Mouse (Mus musculus) testis, adult 2 months (tissue): Measurements from ENCODE around the gene Cpt1c. TPM values are rescaled to one million over a fixed set of nuclear protein-coding genes. Genes with fewer than 3 reads are reported as not detected.
A peak's percentile ranks its signal among the peaks of the same experiment; 100 is the strongest.

ENCODE experiments used
- H3K27ac ChIP-seq: fragments of 200-500 bp; 2 replicates; pipeline ENCODE4 v1.5.1; 2012; ENCODE audit warnings: low read depth, low read length; ENCODE audit not compliant: control insufficient read depth, insufficient read depth
- H3K27me3 ChIP-seq: fragments of 200-500 bp; 2 replicates; pipeline ENCODE4 v1.6.1; 2012; ENCODE audit warnings: mild to moderate bottlenecking, low read length, moderate library complexity; ENCODE audit not compliant: control insufficient read depth, insufficient read depth
- H3K36me3 ChIP-seq: fragments of 200-500 bp; 2 replicates; pipeline ENCODE4 v1.6.1; 2012; ENCODE audit warnings: mild to moderate bottlenecking, low read length; ENCODE audit not compliant: control insufficient read depth, insufficient read depth
- H3K4me1 ChIP-seq: fragments of 200-500 bp; 2 replicates; pipeline ENCODE4 v1.6.1; 2012; ENCODE audit warnings: low read length; ENCODE audit not compliant: control insufficient read depth, insufficient read depth
- H3K4me3 ChIP-seq: fragments of 200-500 bp; 2 replicates; pipeline ENCODE4 v1.5.1; 2012; ENCODE audit warnings: low read depth, mild to moderate bottlenecking, low read length, moderate library complexity, mixed read lengths; ENCODE audit not compliant: control insufficient read depth
- CTCF ChIP-seq: fragments of 200-500 bp; IDR thresholded peaks from 2 replicates; pipeline ENCODE4 v1.5.1; 2012; ENCODE audit warnings: low read depth, mild to moderate bottlenecking, inconsistent platforms, low read length, moderate library complexity; ENCODE audit not compliant: control insufficient read depth, insufficient read depth, insufficient replicate concordance
- POLR2A ChIP-seq: fragments of 200-500 bp; IDR thresholded peaks from 2 replicates; pipeline ENCODE4 v1.6.1; 2012; ENCODE audit warnings: low read depth, mild to moderate bottlenecking, inconsistent platforms, low read length, moderate library complexity; ENCODE audit not compliant: control insufficient read depth
- polyA plus RNA-seq: library from polyadenylated mRNA; depleted of rRNA; stranded (reverse); fragments of >200 nt; gene quantifications from 2 replicates; pipeline ENCODE4 v1.2.3, GENCODE M21; 2012

Gene Cpt1c
- polyA plus RNA-seq, 1 experiment, result 137 TPM

- Histone ChIP-seq H3K4me1 (peaks cover 32% of the 10 kb centered on the region), H3K36me3 (no peaks in the 10 kb centered on the region; the same call in 1 of the 2 replicates), H3K27me3 (no peaks in the 10 kb centered on the region), H3K4me3 (peak overlapping the region; percentile 82), H3K27ac (peak overlapping the region; percentile 68)
- TF ChIP-seq CTCF (peak; percentile 6; the same call in 1 of the 2 replicates), POLR2A (peak; percentile 42; the same call in 1 of the 2 replicates)
Observed at GRCm38 (mm10) chr7:44970231-44970691, 4.4 kb downstream of the Cpt1c start.

- H3K27me3 ChIP-seq, result no peaks in the 10 kb centered on the region
- H3K4me3 ChIP-seq, result no peak overlapping the region
- H3K27ac ChIP-seq, result no peak overlapping the region
- no peaks in the 10 kb centered on the region; the same call in 1 of the 2 replicates for H3K36me3 ChIP-seq
- no peak for TF ChIP-seq CTCF
- no peak for TF ChIP-seq POLR2A
- H3K4me1 ChIP-seq, result peaks cover 14% of the 10 kb centered on the region
Observed at GRCm38 (mm10) chr7:44966638-44967037, 8.0 kb downstream of the Cpt1c start.

- no peaks in the 10 kb centered on the region for H3K27me3 ChIP-seq
- H3K27ac ChIP-seq, result no peak overlapping the region
- TF ChIP-seq POLR2A (no peak), CTCF (no peak)
- H3K4me1 ChIP-seq, result peaks cover 9% of the 10 kb centered on the region
- H3K36me3 ChIP-seq, result no peaks in the 10 kb centered on the region; the same call in 1 of the 2 replicates
- H3K4me3 ChIP-seq, result no peak overlapping the region
Observed at GRCm38 (mm10) chr7:44965975-44966374, 8.7 kb downstream of the Cpt1c start.

GRCm38 (mm10) chr7:44964990-44965389, 9.7 kb downstream of the Cpt1c start:
- Histone ChIP-seq H3K36me3 (no peaks in the 10 kb centered on the region; the same call in 1 of the 2 replicates), H3K27ac (no peak overlapping the region), H3K27me3 (no peaks in the 10 kb centered on the region), H3K4me1 (no peaks in the 10 kb centered on the region; the same call in 1 of the 2 replicates), H3K4me3 (no peak overlapping the region)
- TF ChIP-seq POLR2A (no peak), CTCF (no peak)

- H3K36me3 ChIP-seq, result no peaks in the 10 kb centered on the region; the same call in 1 of the 2 replicates
- H3K4me3 ChIP-seq, result no peak overlapping the region
- H3K27me3 ChIP-seq, result no peaks in the 10 kb centered on the region
- no peak for TF ChIP-seq POLR2A
- no peak for TF ChIP-seq CTCF
- H3K4me1 ChIP-seq, result no peaks in the 10 kb centered on the region
- no peak overlapping the region for H3K27ac ChIP-seq
Observed at GRCm38 (mm10) chr7:44962831-44963230, 11.8 kb downstream of the Cpt1c start.

DNA sequence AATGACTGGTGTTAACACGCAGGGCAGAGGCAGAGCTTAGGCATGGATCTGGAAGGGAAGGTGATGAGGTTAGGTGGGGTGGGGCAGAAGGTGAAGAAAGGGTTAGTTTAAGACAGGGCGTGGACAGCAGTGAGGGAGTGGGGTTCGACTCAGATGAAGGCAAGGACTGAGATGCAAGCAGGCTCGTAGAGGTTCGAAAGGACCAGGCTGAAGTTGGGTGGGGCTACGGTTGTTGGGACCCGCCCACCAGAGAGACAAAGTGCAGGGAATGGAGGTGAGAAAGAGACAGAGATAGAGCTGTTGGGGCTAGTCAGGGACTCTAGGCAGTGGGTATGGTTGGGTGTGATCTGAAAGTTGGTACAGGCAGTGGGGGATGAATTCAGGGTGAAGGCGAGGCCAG, 12.3 kb downstream of the Cpt1c start:
- TF ChIP-seq POLR2A (no peak), CTCF (no peak)
- no peak overlapping the region for H3K4me3 ChIP-seq
- no peaks in the 10 kb centered on the region; the same call in 1 of the 2 replicates for H3K36me3 ChIP-seq
- no peak overlapping the region for H3K27ac ChIP-seq
- H3K4me1 ChIP-seq, result no peaks in the 10 kb centered on the region
- H3K27me3 ChIP-seq, result no peaks in the 10 kb centered on the region

GRCm38 (mm10) chr7:44960512-44960910, 14.1 kb downstream of the Cpt1c start:
- Histone ChIP-seq H3K36me3 (no peaks in the 10 kb centered on the region), H3K4me3 (no peak overlapping the region), H3K4me1 (no peaks in the 10 kb centered on the region), H3K27me3 (no peaks in the 10 kb centered on the region), H3K27ac (no peak overlapping the region)
- TF ChIP-seq POLR2A (no peak), CTCF (no peak)
